Mouse (Mus musculus): ENCODE measurements around the gene Fam166b. TPM values are rescaled to one million over a fixed set of nuclear protein-coding genes. Genes with fewer than 3 reads are reported as not detected.

Fam166b gene
- polyA plus RNA-seq, 1 experiment, result 1.6 TPM

DNA sequence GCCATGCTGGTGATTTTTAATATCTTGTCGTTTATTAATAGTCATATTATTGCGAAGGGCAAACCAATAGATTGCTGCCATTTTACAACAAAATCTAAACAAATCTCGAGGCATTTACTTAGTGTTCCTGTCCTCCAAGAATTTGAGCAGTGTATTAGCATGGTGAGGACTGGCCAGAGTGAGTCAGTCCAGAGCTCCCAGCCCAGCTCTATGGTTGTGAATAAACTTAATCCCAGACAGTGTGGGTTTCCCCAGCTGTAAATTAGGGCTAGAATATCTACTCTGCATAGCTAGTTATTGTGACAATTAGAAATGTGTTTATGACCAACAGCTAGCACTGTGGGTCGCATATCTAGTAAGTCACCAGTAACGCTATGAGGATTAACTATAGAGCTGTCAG lies 32.6 kb downstream of the Fam166b start:
- Histone ChIP-seq H3K4me3 (ENCODE audit: control insufficient read depth, low read depth, low read length) (no peak overlapping the region), H3K27me3 (ENCODE audit: control insufficient read depth, insufficient read depth, low read length) (no peaks in the 10 kb centered on the region), H3K36me3 (ENCODE audit: control insufficient read depth, insufficient read depth, low read length) (no peaks in the 10 kb centered on the region), H3K4me1 (ENCODE audit: control insufficient read depth, insufficient read depth, low read length) (no peaks in the 10 kb centered on the region; the same call in none of the 2 replicates), H3K27ac (ENCODE audit: control insufficient read depth, insufficient read depth, low read depth, low read length) (no peak overlapping the region)
- TF ChIP-seq POLR2A (IDR thresholded peaks at IDR 0.05; ENCODE audit: control insufficient read depth, low read depth, low read length), result no peak
- TF ChIP-seq CTCF (IDR thresholded peaks at IDR 0.05; ENCODE audit: control insufficient read depth, insufficient read depth, insufficient replicate concordance, low read depth, low read length), result no peak

DNA sequence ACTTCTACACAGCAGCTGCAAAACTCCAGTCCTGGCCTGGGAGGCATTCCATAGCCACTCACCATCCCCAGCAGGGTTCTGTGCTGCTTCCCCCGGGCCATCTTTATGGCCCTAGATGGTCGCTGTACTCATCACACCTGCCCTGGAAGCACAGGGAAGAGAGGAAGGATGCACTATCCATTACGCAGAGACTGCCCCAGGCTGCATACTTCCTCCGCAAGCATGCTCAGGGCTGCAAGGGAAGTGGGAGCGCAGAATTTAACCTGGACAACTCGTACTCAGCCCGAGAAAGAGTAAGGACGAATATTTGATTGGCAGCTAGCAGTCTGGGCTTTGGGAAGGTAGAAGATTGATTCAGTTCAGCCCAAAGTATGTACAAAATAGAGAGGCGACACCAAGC lies 33.1 kb downstream of the Fam166b start:
- no peak overlapping the region for H3K27ac ChIP-seq (ENCODE audit: control insufficient read depth, insufficient read depth, low read depth, low read length)
- H3K4me3 ChIP-seq (ENCODE audit: control insufficient read depth, low read depth, low read length), result no peak overlapping the region
- H3K27me3 ChIP-seq (ENCODE audit: control insufficient read depth, insufficient read depth, low read length), result no peaks in the 10 kb centered on the region
- H3K4me1 ChIP-seq (ENCODE audit: control insufficient read depth, insufficient read depth, low read length), result no peaks in the 10 kb centered on the region; the same call in none of the 2 replicates
- no peaks in the 10 kb centered on the region for H3K36me3 ChIP-seq (ENCODE audit: control insufficient read depth, insufficient read depth, low read length)
- TF ChIP-seq POLR2A (IDR thresholded peaks at IDR 0.05; ENCODE audit: control insufficient read depth, low read depth, low read length) (no peak), CTCF (IDR thresholded peaks at IDR 0.05; ENCODE audit: control insufficient read depth, insufficient read depth, insufficient replicate concordance, low read depth, low read length) (no peak)

DNA sequence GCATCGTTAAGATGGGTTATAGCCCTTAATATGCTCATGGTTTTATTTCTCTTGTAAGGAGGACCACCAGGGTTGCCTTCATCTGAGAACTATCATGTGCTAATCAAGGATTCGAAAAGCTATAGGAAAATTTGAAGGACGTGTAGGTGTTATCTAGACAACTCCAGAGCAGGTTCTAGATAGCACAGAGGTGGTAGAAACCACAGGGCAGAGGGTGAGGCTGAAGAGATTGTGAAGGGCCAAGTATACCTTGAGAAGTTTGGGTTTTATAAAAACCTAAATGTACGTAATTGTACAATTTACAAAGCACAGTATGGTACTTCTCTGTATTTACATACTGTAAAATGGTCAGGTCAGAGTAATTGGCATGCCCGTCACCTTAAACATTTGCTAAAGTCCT lies 33.8 kb downstream of the Fam166b start:
- Histone ChIP-seq H3K27me3 (ENCODE audit: control insufficient read depth, insufficient read depth, low read length) (no peaks in the 10 kb centered on the region), H3K36me3 (ENCODE audit: control insufficient read depth, insufficient read depth, low read length) (no peaks in the 10 kb centered on the region), H3K4me1 (ENCODE audit: control insufficient read depth, insufficient read depth, low read length) (no peaks in the 10 kb centered on the region; the same call in none of the 2 replicates), H3K4me3 (ENCODE audit: control insufficient read depth, low read depth, low read length) (no peak overlapping the region), H3K27ac (ENCODE audit: control insufficient read depth, insufficient read depth, low read depth, low read length) (peak overlapping the region; percentile 83)
- TF ChIP-seq CTCF (IDR thresholded peaks at IDR 0.05; ENCODE audit: control insufficient read depth, insufficient read depth, insufficient replicate concordance, low read depth, low read length), result no peak
- no peak for TF ChIP-seq POLR2A (IDR thresholded peaks at IDR 0.05; ENCODE audit: control insufficient read depth, low read depth, low read length)

DNA sequence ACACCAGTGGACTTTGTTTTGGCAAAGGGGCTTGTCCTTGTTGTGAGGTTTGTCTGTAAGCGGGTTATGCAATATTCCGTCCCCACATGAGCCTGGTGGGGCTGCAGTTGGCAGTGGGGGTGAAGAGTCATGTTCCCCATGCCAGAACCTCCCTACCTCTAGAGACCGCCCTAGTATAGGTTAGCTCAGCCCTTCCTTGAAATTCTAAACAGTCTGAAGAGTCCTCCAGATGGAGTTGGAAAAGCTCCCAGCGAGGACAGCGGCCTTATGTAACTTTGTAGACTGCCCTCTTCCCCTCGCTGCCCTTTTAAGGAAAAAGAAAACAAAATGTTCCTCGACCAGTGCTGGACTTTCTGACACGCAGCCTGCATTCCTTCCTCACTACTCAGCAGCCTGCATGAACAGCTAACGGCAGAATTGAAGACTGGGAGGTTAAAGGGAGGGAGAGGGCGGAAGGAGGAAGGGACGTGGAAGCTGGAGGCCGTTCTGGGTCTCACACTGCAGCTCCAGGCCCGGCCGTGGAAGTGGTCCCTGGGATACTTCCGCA lies 34.5 kb downstream of the Fam166b start:
- Histone ChIP-seq H3K27ac (ENCODE audit: control insufficient read depth, insufficient read depth, low read depth, low read length) (peak overlapping the region; percentile 83), H3K4me1 (ENCODE audit: control insufficient read depth, insufficient read depth, low read length) (no peaks in the 10 kb centered on the region; the same call in none of the 2 replicates), H3K36me3 (ENCODE audit: control insufficient read depth, insufficient read depth, low read length) (no peaks in the 10 kb centered on the region; the same call in 1 of the 2 replicates), H3K27me3 (ENCODE audit: control insufficient read depth, insufficient read depth, low read length) (no peaks in the 10 kb centered on the region), H3K4me3 (ENCODE audit: control insufficient read depth, low read depth, low read length) (no peak overlapping the region)
- TF ChIP-seq CTCF (IDR thresholded peaks at IDR 0.05; ENCODE audit: control insufficient read depth, insufficient read depth, insufficient replicate concordance, low read depth, low read length) (no peak), POLR2A (IDR thresholded peaks at IDR 0.05; ENCODE audit: control insufficient read depth, low read depth, low read length) (peak; percentile 46; the same call in 1 of the 2 replicates)

DNA sequence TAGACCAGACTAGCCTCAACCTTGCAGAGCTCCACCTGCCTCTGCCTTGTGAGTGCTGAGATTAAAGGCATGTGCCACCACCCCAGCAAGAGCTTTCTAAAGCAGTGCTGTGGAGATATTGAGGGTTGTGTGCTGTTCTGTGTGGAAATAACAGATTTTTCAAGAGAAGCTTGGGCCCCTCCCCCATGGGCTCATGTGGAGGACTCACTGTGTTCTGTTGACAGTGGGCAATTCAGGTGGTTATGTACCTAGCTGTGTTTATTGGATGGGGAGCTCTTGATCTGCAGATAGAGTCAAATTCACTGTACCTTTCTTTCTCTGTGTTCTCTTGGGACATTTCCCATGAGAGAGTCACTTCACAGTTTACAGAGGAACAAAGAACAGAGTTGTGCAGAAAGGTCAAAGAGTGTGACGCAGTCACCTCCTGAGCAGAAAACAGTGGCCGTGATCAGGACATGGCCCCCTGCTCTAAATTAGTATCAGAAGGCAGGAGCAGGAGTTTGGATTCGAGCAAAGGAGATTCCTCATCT lies 37.3 kb downstream of the Fam166b start:
- Histone ChIP-seq H3K27me3 (ENCODE audit: control insufficient read depth, insufficient read depth, low read length) (no peaks in the 10 kb centered on the region), H3K36me3 (ENCODE audit: control insufficient read depth, insufficient read depth, low read length) (no peaks in the 10 kb centered on the region; the same call in 1 of the 2 replicates), H3K27ac (ENCODE audit: control insufficient read depth, insufficient read depth, low read depth, low read length) (no peak overlapping the region), H3K4me3 (ENCODE audit: control insufficient read depth, low read depth, low read length) (no peak overlapping the region), H3K4me1 (ENCODE audit: control insufficient read depth, insufficient read depth, low read length) (no peaks in the 10 kb centered on the region; the same call in 1 of the 2 replicates)
- TF ChIP-seq CTCF (IDR thresholded peaks at IDR 0.05; ENCODE audit: control insufficient read depth, insufficient read depth, insufficient replicate concordance, low read depth, low read length), result no peak
- TF ChIP-seq POLR2A (IDR thresholded peaks at IDR 0.05; ENCODE audit: control insufficient read depth, low read depth, low read length), result no peak

DNA sequence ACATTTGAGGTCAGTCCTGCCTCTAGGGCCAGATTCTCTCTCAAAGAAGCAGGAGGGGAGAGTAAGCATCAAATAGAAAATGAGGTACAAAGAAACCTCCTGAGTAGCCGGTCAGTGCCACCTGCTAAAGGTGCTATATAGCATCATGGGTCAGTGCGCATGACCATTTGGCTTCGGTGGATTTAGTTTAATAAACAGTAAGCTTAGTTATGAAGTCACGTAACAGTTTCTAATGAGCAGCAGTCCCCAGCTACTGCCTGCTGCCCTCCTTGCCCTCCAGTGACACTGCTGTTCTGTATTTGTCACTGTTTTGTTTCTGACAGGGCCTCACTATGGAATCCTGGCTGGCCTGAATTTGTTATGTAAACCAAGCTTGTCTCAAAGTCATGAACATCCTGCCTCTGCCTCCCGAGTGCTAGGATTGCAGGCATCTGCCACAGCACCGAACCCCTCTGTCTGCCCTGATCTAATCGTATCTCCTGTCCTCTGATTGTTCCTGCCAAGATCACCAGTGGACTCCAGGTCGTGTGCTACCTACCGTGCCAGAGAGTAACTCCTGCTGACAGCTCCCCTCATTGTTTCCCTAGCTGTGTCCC lies 39.0 kb downstream of the Fam166b start:
- Histone ChIP-seq H3K36me3 (ENCODE audit: control insufficient read depth, insufficient read depth, low read length) (no peaks in the 10 kb centered on the region; the same call in 1 of the 2 replicates), H3K4me3 (ENCODE audit: control insufficient read depth, low read depth, low read length) (no peak overlapping the region), H3K4me1 (ENCODE audit: control insufficient read depth, insufficient read depth, low read length) (no peaks in the 10 kb centered on the region; the same call in 1 of the 2 replicates), H3K27me3 (ENCODE audit: control insufficient read depth, insufficient read depth, low read length) (no peaks in the 10 kb centered on the region), H3K27ac (ENCODE audit: control insufficient read depth, insufficient read depth, low read depth, low read length) (no peak overlapping the region; the same call in 1 of the 2 replicates)
- TF ChIP-seq POLR2A (IDR thresholded peaks at IDR 0.05; ENCODE audit: control insufficient read depth, low read depth, low read length) (no peak), CTCF (IDR thresholded peaks at IDR 0.05; ENCODE audit: control insufficient read depth, insufficient read depth, insufficient replicate concordance, low read depth, low read length) (no peak)

DNA sequence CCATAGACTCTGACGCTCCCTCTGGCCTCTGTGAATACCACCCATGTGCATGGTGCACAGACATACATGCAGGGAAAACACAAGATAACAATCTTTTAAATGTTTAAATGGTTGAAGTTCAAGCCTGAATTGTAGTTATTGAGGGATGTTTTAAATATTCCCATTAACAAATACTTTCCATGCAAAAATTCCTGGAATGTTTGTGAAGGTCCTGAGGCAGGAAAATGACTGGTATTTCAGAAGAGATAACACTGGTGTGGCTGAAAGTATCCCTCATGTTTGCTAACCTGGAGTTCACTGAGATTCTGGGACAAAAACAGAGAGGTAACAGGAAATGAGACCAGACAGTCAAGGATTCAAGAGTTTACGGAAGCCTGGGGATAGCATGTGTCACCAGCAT lies 39.5 kb downstream of the Fam166b start:
- no peak for TF ChIP-seq CTCF (IDR thresholded peaks at IDR 0.05; ENCODE audit: control insufficient read depth, insufficient read depth, insufficient replicate concordance, low read depth, low read length)
- no peak for TF ChIP-seq POLR2A (IDR thresholded peaks at IDR 0.05; ENCODE audit: control insufficient read depth, low read depth, low read length)
- Histone ChIP-seq H3K4me3 (ENCODE audit: control insufficient read depth, low read depth, low read length) (no peak overlapping the region), H3K27ac (ENCODE audit: control insufficient read depth, insufficient read depth, low read depth, low read length) (no peak overlapping the region), H3K4me1 (ENCODE audit: control insufficient read depth, insufficient read depth, low read length) (no peaks in the 10 kb centered on the region; the same call in 1 of the 2 replicates), H3K27me3 (ENCODE audit: control insufficient read depth, insufficient read depth, low read length) (no peaks in the 10 kb centered on the region), H3K36me3 (ENCODE audit: control insufficient read depth, insufficient read depth, low read length) (no peaks in the 10 kb centered on the region; the same call in 1 of the 2 replicates)
